Mouse (Mus musculus) neural tube, embryonic 12.5 days (tissue): Measurements from ENCODE around the gene Ttc30a2. TPM values are rescaled to one million over a fixed set of nuclear protein-coding genes. Genes with fewer than 3 reads are reported as not detected.
"Not testable (repeated sequence)": the region's sequence is repeated elsewhere in the genome, so short reads cannot be mapped to it uniquely, and the experiment has no call there.

Source experiments
- ATAC-seq: fragments of 200-750 bp; cut with Nextera tagmentation; 2 replicates; pipeline ENCODE4 v1.8.0; 2017; ENCODE audit warnings: low read depth, mild to moderate bottlenecking, moderate TSS enrichment, moderate library complexity; ENCODE audit not compliant: low FRiP score
- H3K27ac ChIP-seq: fragments of 300-500 bp; sonication (generic); 2 replicates; pipeline ENCODE4 v1.5.1; 2016
- H3K27me3 ChIP-seq: fragments of 300-500 bp; sonication (generic); replicated peaks from 2 replicates; pipeline ENCODE4 v1.6.1; 2016; ENCODE audit warnings: mild to moderate bottlenecking
- H3K36me3 ChIP-seq: fragments of 300-500 bp; sonication (generic); 2 replicates; pipeline ENCODE4 v1.6.1; 2016; ENCODE audit warnings: mild to moderate bottlenecking
- H3K4me1 ChIP-seq: fragments of 300-500 bp; sonication (generic); 2 replicates; pipeline ENCODE4 v1.6.1; 2016
- H3K4me2 ChIP-seq: fragments of 300-500 bp; sonication (generic); replicated peaks from 2 replicates; pipeline ENCODE4 v1.6.1; 2016; ENCODE audit warnings: mild to moderate bottlenecking
- H3K4me3 ChIP-seq: fragments of 300-500 bp; sonication (generic); 2 replicates; pipeline ENCODE4 v1.5.1; 2016
- H3K9ac ChIP-seq: fragments of 300-500 bp; sonication (generic); 2 replicates; pipeline ENCODE4 v1.6.1; 2016; ENCODE audit warnings: mild to moderate bottlenecking
- H3K9me3 ChIP-seq: fragments of 300-500 bp; sonication (generic); 2 replicates; pipeline ENCODE4 v1.6.1; 2016; ENCODE audit warnings: mild to moderate bottlenecking
- WGBS: fragments of 180-500 bp; shearing (Covaris S2); methylation state at CpG from one replicate; pipeline ENCODE4 v1.1.7; 2016; 5-methylcytosine and 5-hydroxymethylcytosine counted together
- polyA plus RNA-seq: library from polyadenylated mRNA; unstranded; fragments of >200 nt; fragmentation: Nextera tagmentation; extraction: Ambion mirVana; gene quantifications from 2 replicates; pipeline ENCODE4 v1.2.1, GENCODE M21; 2016

The Ttc30a2 gene
- polyA plus RNA-seq, 1 experiment from 2014 or later, result 0.93 TPM

GRCm38 (mm10) chr2:75938117-75939063, 39.6 kb downstream of the Ttc30a2 start, which contains the start of gene Ttc30b:
Gene Ttc30b (minus strand): TSS chr2:75938585.
- ATAC-seq, result peak; percentile 92
- Histone ChIP-seq H3K27me3 (no peaks in the 10 kb centered on the region), H3K9me3 (no peaks in the 10 kb centered on the region), H3K4me3 (peak within 1 kb of the TSS; percentile 50), H3K27ac (no peak within 1 kb of the TSS), H3K4me1 (peaks cover 4% of the 10 kb centered on the region; the same call in 1 of the 2 replicates), H3K9ac (peak within 1 kb of the TSS; percentile 49), H3K4me2 (peak within 1 kb of the TSS; percentile 64), H3K36me3 (no peaks in the 10 kb centered on the region)
- WGBS, result 4% methylated on average over 42 of the region's 42 CpGs

- Histone ChIP-seq H3K4me2 (peak overlapping the region; percentile 64), H3K4me3 (peak overlapping the region; percentile 50), H3K9ac (peak overlapping the region; percentile 49; the same call in 1 of the 2 replicates)
- H3K27ac ChIP-seq, H3K36me3 ChIP-seq, H3K27me3 ChIP-seq, H3K4me1 ChIP-seq, H3K9me3 ChIP-seq: not testable (repeated sequence)
- 73% methylated on average over 16 of the region's 17 CpGs for WGBS
- ATAC-seq, result peak; percentile 59
These were observed 40.4 kb downstream of the Ttc30a2 start for GRCm38 (mm10) chr2:75937520-75938116.

- not testable (repeated sequence) for H3K27me3 ChIP-seq, H3K9ac ChIP-seq, H3K4me1 ChIP-seq, H3K36me3 ChIP-seq, H3K4me2 ChIP-seq, ATAC-seq, H3K9me3 ChIP-seq, H3K4me3 ChIP-seq, H3K27ac ChIP-seq
- 89% methylated on average over 2 of the region's 2 CpGs for whole genome bisulfite sequencing
These were observed 41.3 kb downstream of the Ttc30a2 start for GRCm38 (mm10) chr2:75936685-75937084.

- Histone ChIP-seq H3K9me3 (no peaks in the 10 kb centered on the region), H3K27ac (no peak overlapping the region), H3K4me3 (no peak overlapping the region), H3K27me3 (no peaks in the 10 kb centered on the region), H3K4me2 (no peak overlapping the region), H3K9ac (no peak overlapping the region), H3K4me1 (no peaks in the 10 kb centered on the region; the same call in 1 of the 2 replicates), H3K36me3 (no peaks in the 10 kb centered on the region)
- WGBS, result 42% methylated on average over 7 of the region's 7 CpGs
- no peak for ATAC-seq
These were observed 44.4 kb downstream of the Ttc30a2 start for GRCm38 (mm10) chr2:75933541-75933940.

GRCm38 (mm10) chr2:75930941-75931340, 47.0 kb downstream of the Ttc30a2 start:
- Histone ChIP-seq H3K4me1 (peaks cover 6% of the 10 kb centered on the region; the same call in 1 of the 2 replicates), H3K4me3 (no peak overlapping the region), H3K9ac (no peak overlapping the region), H3K4me2 (no peak overlapping the region), H3K9me3 (no peaks in the 10 kb centered on the region), H3K27me3 (no peaks in the 10 kb centered on the region), H3K27ac (no peak overlapping the region), H3K36me3 (no peaks in the 10 kb centered on the region)
- WGBS, result 90% methylated on average over 2 of the region's 2 CpGs
- no peak for ATAC-seq

GRCm38 (mm10) chr2:75929786-75930444, 48.1 kb downstream of the Ttc30a2 start:
- H3K27ac ChIP-seq, result no peak overlapping the region
- no peaks in the 10 kb centered on the region for H3K36me3 ChIP-seq
- no peak overlapping the region for H3K9ac ChIP-seq
- no peak for ATAC-seq
- H3K4me1 ChIP-seq, result peaks cover 6% of the 10 kb centered on the region; the same call in 1 of the 2 replicates
- H3K4me3 ChIP-seq, result no peak overlapping the region
- H3K9me3 ChIP-seq, result no peaks in the 10 kb centered on the region
- 96% methylated on average over 6 of the region's 6 CpGs for WGBS
- H3K4me2 ChIP-seq, result no peak overlapping the region
- H3K27me3 ChIP-seq, result no peaks in the 10 kb centered on the region

GRCm38 (mm10) chr2:75929141-75929540, 48.8 kb downstream of the Ttc30a2 start:
- Histone ChIP-seq H3K4me3 (no peak overlapping the region), H3K9ac (no peak overlapping the region), H3K9me3 (no peaks in the 10 kb centered on the region), H3K4me2 (no peak overlapping the region), H3K4me1 (peaks cover 6% of the 10 kb centered on the region; the same call in 1 of the 2 replicates), H3K36me3 (no peaks in the 10 kb centered on the region), H3K27me3 (no peaks in the 10 kb centered on the region), H3K27ac (no peak overlapping the region)
- no peak for ATAC-seq
- WGBS, result 92% methylated on average over 2 of the region's 2 CpGs

GRCm38 (mm10) chr2:75928011-75928410, 50.0 kb downstream of the Ttc30a2 start:
- no peak overlapping the region for H3K27ac ChIP-seq
- 90% methylated on average over 3 of the region's 3 CpGs for WGBS
- no peak overlapping the region for H3K9ac ChIP-seq
- no peak overlapping the region for H3K4me3 ChIP-seq
- H3K36me3 ChIP-seq, result no peaks in the 10 kb centered on the region
- ATAC-seq, result no peak
- no peaks in the 10 kb centered on the region for H3K27me3 ChIP-seq
- H3K4me2 ChIP-seq, result no peak overlapping the region
- no peaks in the 10 kb centered on the region for H3K9me3 ChIP-seq
- H3K4me1 ChIP-seq, result peaks cover 6% of the 10 kb centered on the region; the same call in 1 of the 2 replicates

GRCm38 (mm10) chr2:75926061-75926460, 51.9 kb downstream of the Ttc30a2 start:
- no peak overlapping the region for H3K27ac ChIP-seq
- H3K27me3 ChIP-seq, result no peaks in the 10 kb centered on the region
- no peak overlapping the region for H3K4me2 ChIP-seq
- H3K9me3 ChIP-seq, result no peaks in the 10 kb centered on the region
- no peaks in the 10 kb centered on the region for H3K36me3 ChIP-seq
- no peak for ATAC-seq
- H3K4me1 ChIP-seq, result peaks cover 6% of the 10 kb centered on the region; the same call in 1 of the 2 replicates
- H3K9ac ChIP-seq, result no peak overlapping the region
- WGBS, result 62% methylated on average over 5 of the region's 5 CpGs
- no peak overlapping the region for H3K4me3 ChIP-seq

Other genes starting within 250 kb of the Ttc30a2 start
- gene Agps, start 146.0 kb downstream of the Ttc30a2 start, polyA plus RNA-seq, result 52.1 and 56.2 TPM in 2 replicates
- 8.5 and 10.2 TPM in 2 replicates for gene Ttc30b, start 39.6 kb downstream of the Ttc30a2 start, polyA plus RNA-seq
- gene Ttc30a1, start 3.8 kb upstream of the Ttc30a2 start, polyA plus RNA-seq, result 8.3 and 8.5 TPM in 2 replicates